Mouse (Mus musculus) liver (tissue): ENCODE measurements around the gene Keg1.

ENCODE experiments used
- DNase-seq: peaks from one replicate; pipeline ENCODE4 v3.0.0-alpha.2; 2020; ENCODE audit warnings: mixed read lengths

Gene Keg1

GRCm38 (mm10) chr19:12765308-12765707, 69.7 kb downstream of the Keg1 start, which contains the start of gene Cntf:
Gene Cntf (minus strand): TSS chr19:12765632.
- no peak for DNase-seq
